ENCODE assay signal across 7 mouse cellular contexts in genomic region chr17:47737271-47738065, GRCm38 (mm10). TPM values are rescaled to one million over a fixed set of nuclear protein-coding genes. Genes with fewer than 3 reads are reported as not detected.
DNase-seq lines count a peak whose midpoint lies in the region; ATAC-seq and TF ChIP-seq lines count a peak whose summit lies in the region.

No protein-coding gene starts in this region.

- H3K36me3 ChIP-seq in embryonic facial prominence, embryonic 11.5 days (replicated peaks; ENCODE audit: control insufficient read depth, insufficient read depth, low read depth, low read length): no peaks in the 10 kb centered on the region
- H3K36me3 ChIP-seq in limb, embryonic 12.5 days: no peaks in the 10 kb centered on the region
- H3K36me3 ChIP-seq in midbrain, embryonic 14.5 days (ENCODE audit: control insufficient read depth, insufficient read depth, low read length): no peaks in the 10 kb centered on the region
- no peaks in the 10 kb centered on the region for H3K36me3 ChIP-seq in spleen, adult 2 months (ENCODE audit: control insufficient read depth, insufficient read depth, low read length)

- TF ChIP-seq POLR2A in spleen, adult 2 months (IDR thresholded peaks at IDR 0.05; ENCODE audit: low read depth, low read length): peak; percentile 37

- no peak for TF ChIP-seq CTCF in spleen, adult 2 months (IDR thresholded peaks at IDR 0.05; ENCODE audit: extremely low read depth, insufficient read depth, insufficient read length, insufficient replicate concordance)

- peak overlapping the region; percentile 57 for H3K9ac ChIP-seq in embryonic facial prominence, embryonic 11.5 days (replicated peaks; ENCODE audit: low read length)
- H3K9ac ChIP-seq in limb, embryonic 12.5 days (replicated peaks): peak overlapping the region; percentile 69
- H3K9ac ChIP-seq in midbrain, embryonic 14.5 days (replicated peaks; ENCODE audit: low read length): peak overlapping the region; percentile 50

- peaks cover 7% of the 10 kb centered on the region for H3K4me1 ChIP-seq in embryonic facial prominence, embryonic 11.5 days (ENCODE audit: control insufficient read depth, insufficient read depth, low read length)
- peaks cover 27% of the 10 kb centered on the region for H3K4me1 ChIP-seq in limb, embryonic 12.5 days (replicated peaks)
- H3K4me1 ChIP-seq in midbrain, embryonic 14.5 days (ENCODE audit: control insufficient read depth, insufficient read depth, low read length): peaks cover 13% of the 10 kb centered on the region
- peaks cover 21% of the 10 kb centered on the region; the same call in 1 of the 2 replicates for H3K4me1 ChIP-seq in spleen, adult 2 months (ENCODE audit: control insufficient read depth, insufficient read depth, insufficient read length)

- H3K4me2 ChIP-seq in embryonic facial prominence, embryonic 11.5 days (ENCODE audit: low read depth, low read length): peak overlapping the region; percentile 98
- H3K4me2 ChIP-seq in limb, embryonic 12.5 days: peak overlapping the region; percentile 98
- peak overlapping the region; percentile 95 for H3K4me2 ChIP-seq in midbrain, embryonic 14.5 days (ENCODE audit: low read length)

- ATAC-seq in embryonic facial prominence, embryonic 11.5 days (replicated peaks; ENCODE audit: insufficient number of reproducible peaks, low FRiP score, low TSS enrichment, low read depth): peak; percentile 83
- ATAC-seq in limb, embryonic 12.5 days (ENCODE audit: insufficient number of reproducible peaks, insufficient read depth, low FRiP score, low TSS enrichment, low read depth): peak; percentile 76
- peak; percentile 73 for ATAC-seq in midbrain, embryonic 14.5 days (ENCODE audit: low FRiP score, low TSS enrichment)

- no peaks in the 10 kb centered on the region for H3K9me3 ChIP-seq in embryonic facial prominence, embryonic 11.5 days (replicated peaks; ENCODE audit: control insufficient read depth, low read length)
- H3K9me3 ChIP-seq in limb, embryonic 12.5 days: no peaks in the 10 kb centered on the region
- H3K9me3 ChIP-seq in midbrain, embryonic 14.5 days (ENCODE audit: control insufficient read depth, low read length): no peaks in the 10 kb centered on the region

- H3K4me3 ChIP-seq in embryonic facial prominence, embryonic 11.5 days (ENCODE audit: low read depth, low read length): peak overlapping the region; percentile 68
- peak overlapping the region; percentile 74 for H3K4me3 ChIP-seq in limb, embryonic 12.5 days (replicated peaks)
- peak overlapping the region; percentile 56 for H3K4me3 ChIP-seq in midbrain, embryonic 14.5 days (replicated peaks; ENCODE audit: low read depth, low read length)
- peak overlapping the region; percentile 82 for H3K4me3 ChIP-seq in spleen, adult 2 months (ENCODE audit: extremely low read depth, insufficient read depth, insufficient read length)

- peaks cover 16% of the 10 kb centered on the region for H3K27me3 ChIP-seq in embryonic facial prominence, embryonic 11.5 days (ENCODE audit: control insufficient read depth, insufficient read depth, low read length)
- peaks cover 27% of the 10 kb centered on the region for H3K27me3 ChIP-seq in limb, embryonic 12.5 days
- peaks cover 23% of the 10 kb centered on the region for H3K27me3 ChIP-seq in midbrain, embryonic 14.5 days (ENCODE audit: control insufficient read depth, insufficient read depth, low read length)
- no peaks in the 10 kb centered on the region for H3K27me3 ChIP-seq in spleen, adult 2 months (ENCODE audit: control insufficient read depth, insufficient read depth, low read length)

- WGBS in embryonic facial prominence, embryonic 11.5 days: 1% methylated on average over 53 of the region's 60 CpGs
- WGBS in limb, embryonic 12.5 days: 1% methylated on average over 49 of the region's 60 CpGs
- under 1% methylated on average over 57 of the region's 60 CpGs for WGBS in midbrain, embryonic 14.5 days
- WGBS in spleen, adult 2 months: under 1% methylated on average over 50 of the region's 60 CpGs

- peak; percentile 89 for DNase-seq in adrenal gland, adult 8-10 months
- DNase-seq in embryonic facial prominence, embryonic 11.5 days (ENCODE audit: low spot score): peak; percentile 72
- peak; percentile 100 for DNase-seq in heart, adult 11 months
- peak; percentile 94 for DNase-seq in kidney, adult 18-20 months
- peak; percentile 63 for DNase-seq in midbrain, embryonic 14.5 days
- peak; percentile 75 to 90 for DNase-seq in spleen, adult 2 months (ENCODE audit: low read depth in 1 of 2, low spot score in 2 of 2)

- no peak overlapping the region for H3K27ac ChIP-seq in embryonic facial prominence, embryonic 11.5 days (replicated peaks; ENCODE audit: low read depth, low read length)
- H3K27ac ChIP-seq in limb, embryonic 12.5 days: peak overlapping the region; percentile 84
- H3K27ac ChIP-seq in midbrain, embryonic 14.5 days (replicated peaks; ENCODE audit: low read depth, low read length): no peak overlapping the region
- H3K27ac ChIP-seq in spleen, adult 2 months (ENCODE audit: insufficient read depth, low read length): peak overlapping the region; percentile 98

RNA-seq across cellular contexts. Expression of gene Tfeb, which starts 0.6 kb away (rescaled TPM):
- 10 to 100 TPM; 17.3 to 32.1 (median 24.2) TPM for total RNA-seq in adrenal gland, adult 8-10 months (2022)
- 2.1 and 2.8 TPM in 2 replicates for polyA plus RNA-seq in embryonic facial prominence, embryonic 11.5 days (2014; fragmentation: Nextera tagmentation; extraction: Ambion mirVana)
- 8.6 and 8.8 TPM in 2 replicates for polyA plus RNA-seq in limb, embryonic 12.5 days (2016; fragmentation: Nextera tagmentation; extraction: Ambion mirVana)
- 1.6 and 2.7 TPM in 2 replicates for polyA plus RNA-seq in midbrain, embryonic 14.5 days (2014; fragmentation: Nextera tagmentation; extraction: Ambion mirVana)
- polyA plus RNA-seq in spleen, adult 2 months (2012; rRNA removed): 110 and 131 TPM in 2 replicates

RNA-seq across cellular contexts. Expression of gene Pgc, which starts 10.8 kb away (rescaled TPM):
- not detected for total RNA-seq in adrenal gland, adult 8-10 months (2022)
- 0.15 TPM in 1 of 2 replicates, not detected in the other for polyA plus RNA-seq in embryonic facial prominence, embryonic 11.5 days (2014; fragmentation: Nextera tagmentation; extraction: Ambion mirVana)
- polyA plus RNA-seq in limb, embryonic 12.5 days (2016; fragmentation: Nextera tagmentation; extraction: Ambion mirVana): not detected in 2 replicates
- polyA plus RNA-seq in midbrain, embryonic 14.5 days (2014; fragmentation: Nextera tagmentation; extraction: Ambion mirVana): not detected in 2 replicates
- polyA plus RNA-seq in spleen, adult 2 months (2012; rRNA removed): 0.18 TPM in 1 of 2 replicates, not detected in the other

RNA-seq across cellular contexts. Expression of gene Prickle4, which starts 42.9 kb away (rescaled TPM):
- 1 to 10 TPM; 2.4 to 4.5 (median 3.1) TPM for total RNA-seq in adrenal gland, adult 8-10 months (2022)
- 0.27 and 0.89 TPM in 2 replicates for polyA plus RNA-seq in embryonic facial prominence, embryonic 11.5 days (2014; fragmentation: Nextera tagmentation; extraction: Ambion mirVana)
- polyA plus RNA-seq in limb, embryonic 12.5 days (2016; fragmentation: Nextera tagmentation; extraction: Ambion mirVana): 1.6 TPM in 1 of 2 replicates, not detected in the other
- 2.1 TPM in 1 of 2 replicates, not detected in the other for polyA plus RNA-seq in midbrain, embryonic 14.5 days (2014; fragmentation: Nextera tagmentation; extraction: Ambion mirVana)
- polyA plus RNA-seq in spleen, adult 2 months (2012; rRNA removed): 0.83 and 1.7 TPM in 2 replicates

RNA-seq across cellular contexts. Expression of gene Gm21981, which starts 43.2 kb away (rescaled TPM):
- 1 to 10 TPM in 3 of 4 experiments, under 1 TPM in 1; 0.67 to 2.2 (median 1.8) TPM for total RNA-seq in adrenal gland, adult 8-10 months (2022)
- polyA plus RNA-seq in embryonic facial prominence, embryonic 11.5 days (2014; fragmentation: Nextera tagmentation; extraction: Ambion mirVana): 1.7 and 2.4 TPM in 2 replicates
- 0.42 and 0.54 TPM in 2 replicates for polyA plus RNA-seq in limb, embryonic 12.5 days (2016; fragmentation: Nextera tagmentation; extraction: Ambion mirVana)
- 5.4 and 7.2 TPM in 2 replicates for polyA plus RNA-seq in midbrain, embryonic 14.5 days (2014; fragmentation: Nextera tagmentation; extraction: Ambion mirVana)
- 0.26 and 0.50 TPM in 2 replicates for polyA plus RNA-seq in spleen, adult 2 months (2012; rRNA removed)

RNA-seq across cellular contexts. Expression of gene Frs3, which starts 48.6 kb away (rescaled TPM):
- total RNA-seq in adrenal gland, adult 8-10 months (2022): 10 to 100 TPM in 1 of 4 experiments, 1 to 10 TPM in 3; 3.9 to 10.5 (median 8.6) TPM
- 3.5 and 3.6 TPM in 2 replicates for polyA plus RNA-seq in embryonic facial prominence, embryonic 11.5 days (2014; fragmentation: Nextera tagmentation; extraction: Ambion mirVana)
- 8.9 TPM in 2 replicates for polyA plus RNA-seq in limb, embryonic 12.5 days (2016; fragmentation: Nextera tagmentation; extraction: Ambion mirVana)
- 32.3 and 33.2 TPM in 2 replicates for polyA plus RNA-seq in midbrain, embryonic 14.5 days (2014; fragmentation: Nextera tagmentation; extraction: Ambion mirVana)
- polyA plus RNA-seq in spleen, adult 2 months (2012; rRNA removed): 4.7 and 5.9 TPM in 2 replicates

Comparison
In these comparisons a context has a peak if more than half of its experiments do, and no peak if none do; other contexts are left out.
1. H3K27ac ChIP-seq: peak in limb, embryonic 12.5 days (single experiment) and spleen, adult 2 months (single experiment); none in embryonic facial prominence, embryonic 11.5 days (single experiment) and midbrain, embryonic 14.5 days (single experiment).
2. RNA of gene Tfeb, which starts 0.6 kb away (polyA plus RNA-seq): 110 to 131 TPM in spleen, adult 2 months; 8.6 to 8.8 TPM in limb, embryonic 12.5 days, 1.6 to 2.7 TPM in midbrain, embryonic 14.5 days and 2.1 to 2.8 TPM in embryonic facial prominence, embryonic 11.5 days; every median in the first group is over 10 times any median in the second.
3. Peak in every context shown above with its lines, with median percentiles within 50 percentile points of each other: DNase-seq, ATAC-seq, H3K4me2 ChIP-seq, H3K4me3 ChIP-seq and H3K9ac ChIP-seq.